Mouse (Mus musculus) heart, embryonic 16.5 days (tissue): ENCODE data around the gene Ppig. TPM values are rescaled to one million over a fixed set of nuclear protein-coding genes. Genes with fewer than 3 reads are reported as not detected.

Source experiments
- ATAC-seq: fragments of 200-750 bp; cut with Nextera tagmentation; replicated peaks from 2 replicates; pipeline ENCODE4 v1.8.0; 2017; ENCODE audit warnings: moderate number of reproducible peaks; ENCODE audit not compliant: insufficient read depth, low FRiP score; ENCODE audit errors: extremely low read depth
- H3K27ac ChIP-seq: fragments of 300-500 bp; sonication (generic); 2 replicates; pipeline ENCODE4 v1.5.1; 2014; ENCODE audit warnings: mild to moderate bottlenecking, low read length, control low read depth, moderate library complexity
- H3K27me3 ChIP-seq: fragments of 300-500 bp; sonication (generic); 2 replicates; pipeline ENCODE4 v1.6.1; 2014; ENCODE audit warnings: low read length, mixed read lengths; ENCODE audit not compliant: control insufficient read depth, insufficient read depth
- H3K36me3 ChIP-seq: fragments of 300-500 bp; sonication (generic); 2 replicates; pipeline ENCODE4 v1.6.1; 2014; ENCODE audit not compliant: control insufficient read depth, insufficient read depth
- H3K4me1 ChIP-seq: fragments of 300-500 bp; sonication (generic); 2 replicates; pipeline ENCODE4 v1.6.1; 2014; ENCODE audit warnings: low read length, mixed read lengths; ENCODE audit not compliant: control insufficient read depth, insufficient read depth
- H3K4me2 ChIP-seq: fragments of 300-500 bp; sonication (generic); 2 replicates; pipeline ENCODE4 v1.6.1; 2014; ENCODE audit warnings: low read depth, mild to moderate bottlenecking, control low read depth, low read length
- H3K4me3 ChIP-seq: fragments of 300-500 bp; sonication (generic); 2 replicates; pipeline ENCODE4 v1.5.1; 2014; ENCODE audit warnings: mild to moderate bottlenecking, control low read depth, low read length
- H3K9ac ChIP-seq: fragments of 300-500 bp; sonication (generic); 2 replicates; pipeline ENCODE4 v1.6.1; 2014; ENCODE audit warnings: low read length, control low read depth
- H3K9me3 ChIP-seq: fragments of 300-500 bp; sonication (generic); replicated peaks from 2 replicates; pipeline ENCODE4 v1.6.1; 2016; ENCODE audit warnings: low read length; ENCODE audit not compliant: control insufficient read depth
- WGBS: fragments of 180-500 bp; shearing (Covaris S2); extraction: QIAGEN DNeasy Blood & Tissue Kit; methylation state at CpG from one replicate; pipeline ENCODE4 v1.1.7; 2014; 5-methylcytosine and 5-hydroxymethylcytosine counted together
- polyA plus RNA-seq: library from polyadenylated mRNA; unstranded; fragments of >200 nt; fragmentation: Nextera tagmentation; extraction: Ambion mirVana; gene quantifications from 2 replicates; pipeline ENCODE4 v1.2.1, GENCODE M21; 2015

Ppig gene
- polyA plus RNA-seq, 1 experiment from 2014 or later, result 93.8 TPM

GRCm38 (mm10) chr2:69719121-69719520 lies 3.2 kb upstream of the Ppig start:
- H3K36me3 ChIP-seq, result no peaks in the 10 kb centered on the region
- H3K27ac ChIP-seq, result no peak overlapping the region
- H3K27me3 ChIP-seq, result no peaks in the 10 kb centered on the region; the same call in 1 of the 2 replicates
- no peak overlapping the region for H3K9ac ChIP-seq
- H3K4me1 ChIP-seq, result 0 out of 2 replicates have a peak, but pooled peaks cover 2% of the 10 kb centered on the region
- no peak overlapping the region for H3K4me3 ChIP-seq
- no peaks in the 10 kb centered on the region for H3K9me3 ChIP-seq
- WGBS, result 68% methylated on average over 1 of the region's 1 CpGs
- H3K4me2 ChIP-seq, result no peak overlapping the region
- ATAC-seq, result no peak

DNA sequence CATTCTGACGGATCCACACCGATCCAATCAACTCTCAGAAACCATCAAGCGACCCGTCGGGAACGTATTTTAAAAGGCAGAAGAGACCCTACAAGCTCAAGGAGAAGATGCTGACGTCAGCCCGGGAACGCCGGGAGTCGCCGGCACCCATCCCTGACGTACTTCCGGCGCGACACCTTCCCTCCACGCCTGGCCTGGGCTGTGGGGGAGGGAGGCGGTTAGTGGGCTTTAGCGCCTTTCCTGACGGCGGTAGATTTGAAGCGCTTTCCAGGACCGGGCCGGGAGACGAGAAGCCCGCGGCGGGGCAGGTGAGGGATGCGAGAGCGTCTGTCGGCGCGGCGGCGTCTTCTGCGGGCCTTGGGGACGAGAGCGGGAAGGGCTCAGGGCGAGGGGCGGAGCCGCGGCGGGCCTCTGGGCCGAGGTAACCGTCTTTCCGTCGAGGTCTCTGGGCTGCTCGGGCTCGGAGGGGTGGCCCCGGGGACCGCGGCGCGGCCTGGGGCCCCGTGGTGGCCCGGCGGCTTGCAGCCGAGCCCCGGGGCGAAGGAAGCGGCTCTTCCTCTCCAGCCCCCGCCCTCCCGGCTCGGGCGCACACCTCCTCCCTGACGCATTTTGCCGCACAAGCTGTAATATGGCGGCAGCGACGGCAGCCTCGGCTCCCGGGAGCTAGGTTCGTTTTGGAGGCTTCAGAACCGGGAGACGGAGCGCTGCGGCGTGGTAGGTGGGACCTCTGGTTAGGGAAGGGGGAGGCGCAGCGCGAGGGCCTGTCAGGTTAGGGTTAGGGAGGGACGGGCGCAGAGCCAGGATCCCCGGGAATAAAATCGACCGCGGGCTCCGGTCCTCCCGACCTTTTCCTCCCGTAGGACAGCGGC lies 539 bp downstream of the Ppig start:
- Histone ChIP-seq H3K4me1 (peaks cover 6% of the 10 kb centered on the region; the same call in 1 of the 2 replicates), H3K27me3 (no peaks in the 10 kb centered on the region; the same call in 1 of the 2 replicates), H3K9ac (peak overlapping the region; percentile 93), H3K36me3 (no peaks in the 10 kb centered on the region), H3K4me2 (peak overlapping the region; percentile 92), H3K9me3 (no peaks in the 10 kb centered on the region), H3K27ac (peak overlapping the region; percentile 91), H3K4me3 (peak overlapping the region; percentile 82)
- ATAC-seq, result peak; percentile 94
- WGBS, result under 1% methylated on average over 87 of the region's 91 CpGs

- H3K27ac ChIP-seq, result peak overlapping the region; percentile 91
- H3K36me3 ChIP-seq, result no peaks in the 10 kb centered on the region
- H3K4me2 ChIP-seq, result peak overlapping the region; percentile 92
- H3K27me3 ChIP-seq, result no peaks in the 10 kb centered on the region; the same call in 1 of the 2 replicates
- H3K4me1 ChIP-seq, result peaks cover 6% of the 10 kb centered on the region; the same call in 1 of the 2 replicates
- H3K4me3 ChIP-seq, result peak overlapping the region; percentile 82
- WGBS, result under 1% methylated on average over 13 of the region's 13 CpGs
- peak overlapping the region; percentile 93 for H3K9ac ChIP-seq
- ATAC-seq, result no peak; the same call in 1 of the 2 replicates
- H3K9me3 ChIP-seq, result no peaks in the 10 kb centered on the region
Observed at GRCm38 (mm10) chr2:69723519-69723825, 1.1 kb downstream of the Ppig start.

DNA sequence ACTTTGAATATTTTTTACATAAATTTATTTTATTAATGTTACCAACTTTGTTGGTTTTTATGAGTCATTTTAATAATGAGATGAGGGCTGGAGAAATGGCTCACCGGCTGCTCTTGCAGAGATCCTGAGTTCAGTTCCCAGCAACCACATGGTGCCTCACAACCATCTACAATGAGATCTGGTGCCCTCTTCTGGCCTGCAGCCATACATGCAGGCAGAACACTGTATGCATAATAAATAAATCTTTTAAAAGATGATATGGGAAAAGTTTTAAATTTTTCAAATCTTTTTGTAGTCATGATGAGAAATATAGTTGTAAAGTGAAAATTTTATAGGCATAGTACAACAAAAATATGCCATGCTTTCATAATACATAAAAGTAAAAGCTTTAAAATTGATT lies 22.7 kb downstream of the Ppig start:
- WGBS, result 87% methylated on average over 1 of the region's 1 CpGs
- H3K27me3 ChIP-seq, result no peaks in the 10 kb centered on the region
- no peak overlapping the region for H3K4me2 ChIP-seq
- H3K9me3 ChIP-seq, result peaks cover 4% of the 10 kb centered on the region; the same call in 1 of the 2 replicates
- H3K27ac ChIP-seq, result no peak overlapping the region
- no peak for ATAC-seq
- H3K9ac ChIP-seq, result no peak overlapping the region
- H3K4me1 ChIP-seq, result no peaks in the 10 kb centered on the region
- H3K36me3 ChIP-seq, result peaks cover 44% of the 10 kb centered on the region
- H3K4me3 ChIP-seq, result no peak overlapping the region

- no peaks in the 10 kb centered on the region for H3K27me3 ChIP-seq
- 70% methylated on average over 5 of the region's 5 CpGs for WGBS
- no peak overlapping the region for H3K27ac ChIP-seq
- no peaks in the 10 kb centered on the region for H3K36me3 ChIP-seq
- ATAC-seq, result no peak
- no peak overlapping the region for H3K4me3 ChIP-seq
- H3K4me1 ChIP-seq, result no peaks in the 10 kb centered on the region
- H3K9ac ChIP-seq, result no peak overlapping the region
- no peaks in the 10 kb centered on the region for H3K9me3 ChIP-seq
- H3K4me2 ChIP-seq, result no peak overlapping the region
Observed at GRCm38 (mm10) chr2:69760980-69761379, 38.6 kb downstream of the Ppig start.

DNA sequence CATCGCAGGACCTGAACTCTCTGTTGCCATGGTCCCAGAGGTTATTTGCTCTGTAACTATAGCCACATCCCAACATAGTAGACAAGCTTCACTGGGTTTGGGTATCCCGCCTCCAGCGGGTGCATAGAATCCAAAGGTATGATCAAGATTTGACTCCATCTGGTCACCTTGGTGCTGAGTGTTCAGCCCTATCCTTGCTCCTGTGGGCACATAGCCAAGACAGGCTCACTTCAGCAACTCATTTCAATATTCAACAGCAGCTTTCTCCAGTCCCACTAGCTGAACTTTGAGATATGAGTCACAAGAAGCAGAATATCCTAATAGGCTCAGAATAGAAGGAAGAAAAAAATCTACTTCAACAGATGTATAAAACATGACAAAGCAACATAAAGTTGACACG lies 41.0 kb downstream of the Ppig start:
- ATAC-seq, result no peak

GRCm38 (mm10) chr2:69764716-69765115 lies 42.4 kb downstream of the Ppig start:
- WGBS, result 77% methylated on average over 1 of the region's 1 CpGs
- ATAC-seq, result no peak
- Histone ChIP-seq H3K4me1 (no peaks in the 10 kb centered on the region), H3K4me3 (no peak overlapping the region), H3K27me3 (no peaks in the 10 kb centered on the region), H3K27ac (no peak overlapping the region), H3K9ac (no peak overlapping the region), H3K4me2 (no peak overlapping the region), H3K9me3 (no peaks in the 10 kb centered on the region), H3K36me3 (no peaks in the 10 kb centered on the region)

More for the DNA sequence above, 41.0 kb downstream of the Ppig start:
- H3K36me3 ChIP-seq, result no peaks in the 10 kb centered on the region
- no peak overlapping the region for H3K9ac ChIP-seq
- 89% methylated on average over 4 of the region's 4 CpGs for WGBS
- H3K27me3 ChIP-seq, result no peaks in the 10 kb centered on the region
- H3K4me2 ChIP-seq, result no peak overlapping the region
- H3K4me3 ChIP-seq, result no peak overlapping the region
- no peak overlapping the region for H3K27ac ChIP-seq
- no peaks in the 10 kb centered on the region for H3K9me3 ChIP-seq
- H3K4me1 ChIP-seq, result no peaks in the 10 kb centered on the region

GRCm38 (mm10) chr2:69773331-69773730 lies 51.0 kb downstream of the Ppig start:
- no peak overlapping the region for H3K27ac ChIP-seq
- H3K9me3 ChIP-seq, result no peaks in the 10 kb centered on the region
- H3K9ac ChIP-seq, result no peak overlapping the region
- no peak for ATAC-seq
- no peak overlapping the region for H3K4me3 ChIP-seq
- 93% methylated on average over 3 of the region's 3 CpGs for WGBS
- no peak overlapping the region for H3K4me2 ChIP-seq
- no peaks in the 10 kb centered on the region for H3K4me1 ChIP-seq
- no peaks in the 10 kb centered on the region; the same call in 1 of the 2 replicates for H3K36me3 ChIP-seq
- no peaks in the 10 kb centered on the region for H3K27me3 ChIP-seq

GRCm38 (mm10) chr2:69777985-69778835 lies 55.9 kb downstream of the Ppig start:
- no peak overlapping the region for H3K27ac ChIP-seq
- no peaks in the 10 kb centered on the region for H3K4me1 ChIP-seq
- no peak overlapping the region for H3K9ac ChIP-seq
- no peak for ATAC-seq
- 70% methylated on average over 7 of the region's 7 CpGs for WGBS
- H3K36me3 ChIP-seq, result no peaks in the 10 kb centered on the region; the same call in 1 of the 2 replicates
- H3K9me3 ChIP-seq, result no peaks in the 10 kb centered on the region
- no peak overlapping the region for H3K4me3 ChIP-seq
- no peaks in the 10 kb centered on the region for H3K27me3 ChIP-seq
- no peak overlapping the region for H3K4me2 ChIP-seq
